Mouse (Mus musculus): ENCODE results near the gene Medag. TPM values are rescaled to one million over a fixed set of nuclear protein-coding genes. Genes with fewer than 3 reads are reported as not detected.

Medag gene
- polyA plus RNA-seq, 1 experiment from 2014 or later, result 6.4 TPM

Other genes starting within 250 kb of the Medag start
- 48.4 and 52.0 TPM in 2 replicates for gene Uspl1, start 227.4 kb upstream of the Medag start, polyA plus RNA-seq (2015; fragmentation: Nextera tagmentation; extraction: Ambion mirVana)
- gene Hmgb1, start 227.3 kb upstream of the Medag start, polyA plus RNA-seq (2015; fragmentation: Nextera tagmentation; extraction: Ambion mirVana), result 634 and 655 TPM in 2 replicates
- gene Alox5ap, start 147.0 kb upstream of the Medag start, polyA plus RNA-seq (2015; fragmentation: Nextera tagmentation; extraction: Ambion mirVana), result 10.1 and 13.3 TPM in 2 replicates
- gene Tex26, start 27.9 kb downstream of the Medag start, polyA plus RNA-seq (2015; fragmentation: Nextera tagmentation; extraction: Ambion mirVana), result 0.82 and 1.4 TPM in 2 replicates
- 0.24 TPM in 2 replicates for gene Wdr95, start 116.9 kb downstream of the Medag start, polyA plus RNA-seq (2015; fragmentation: Nextera tagmentation; extraction: Ambion mirVana)
- gene Hsph1, start 224.6 kb downstream of the Medag start, polyA plus RNA-seq (2015; fragmentation: Nextera tagmentation; extraction: Ambion mirVana), result 97.7 and 105 TPM in 2 replicates